Mouse (Mus musculus) heart, embryonic 12.5 days (tissue): ENCODE measurements around the gene Xpnpep2. TPM values are rescaled to one million over a fixed set of nuclear protein-coding genes. Genes with fewer than 3 reads are reported as not detected.
A peak's percentile ranks its signal among the peaks of the same experiment; 100 is the strongest.

ENCODE experiments used
- ATAC-seq: fragments of 200-750 bp; cut with Nextera tagmentation; 2 replicates; pipeline ENCODE4 v1.8.0; 2017; ENCODE audit warnings: moderate TSS enrichment, moderate library complexity; ENCODE audit not compliant: insufficient number of reproducible peaks, low FRiP score
- H3K27ac ChIP-seq: fragments of 300-500 bp; sonication (generic); 2 replicates; pipeline ENCODE4 v1.5.1; 2016; ENCODE audit warnings: mild to moderate bottlenecking, moderate library complexity; ENCODE audit not compliant: poor library complexity, severe bottlenecking
- H3K27me3 ChIP-seq: fragments of 300-500 bp; sonication (generic); replicated peaks from 2 replicates; pipeline ENCODE4 v1.6.1; 2016; ENCODE audit warnings: mild to moderate bottlenecking, moderate library complexity
- H3K36me3 ChIP-seq: fragments of 300-500 bp; sonication (generic); 2 replicates; pipeline ENCODE4 v1.6.1; 2016; ENCODE audit warnings: mild to moderate bottlenecking, moderate library complexity
- H3K4me1 ChIP-seq: fragments of 300-500 bp; sonication (generic); replicated peaks from 2 replicates; pipeline ENCODE4 v1.6.1; 2016; ENCODE audit warnings: mild to moderate bottlenecking
- H3K4me2 ChIP-seq: fragments of 300-500 bp; sonication (generic); 2 replicates; pipeline ENCODE4 v1.6.1; 2016; ENCODE audit warnings: mild to moderate bottlenecking, moderate library complexity
- H3K4me3 ChIP-seq: fragments of 300-500 bp; sonication (generic); 2 replicates; pipeline ENCODE4 v1.5.1; 2016; ENCODE audit warnings: mild to moderate bottlenecking
- H3K9ac ChIP-seq: fragments of 300-500 bp; sonication (generic); 2 replicates; pipeline ENCODE4 v1.6.1; 2016; ENCODE audit warnings: mild to moderate bottlenecking, moderate library complexity
- H3K9me3 ChIP-seq: fragments of 300-500 bp; sonication (generic); replicated peaks from 2 replicates; pipeline ENCODE4 v1.6.1; 2016; ENCODE audit warnings: mild to moderate bottlenecking, moderate library complexity
- WGBS: fragments of 180-500 bp; shearing (Covaris S2); methylation state at CpG from one replicate; pipeline ENCODE4 v1.1.7; 2016; 5-methylcytosine and 5-hydroxymethylcytosine counted together
- polyA plus RNA-seq: library from polyadenylated mRNA; unstranded; fragments of >200 nt; fragmentation: Nextera tagmentation; extraction: Ambion mirVana; gene quantifications from 2 replicates; pipeline ENCODE4 v1.2.1, GENCODE M21; 2016

Gene Xpnpep2
- polyA plus RNA-seq, 1 experiment from 2014 or later, result 0.41 TPM

- 36% methylated on average over 26 of the region's 26 CpGs for WGBS
- peak overlapping the region; percentile 35; the same call in 1 of the 2 replicates for H3K4me3 ChIP-seq
- H3K36me3 ChIP-seq, result no peaks in the 10 kb centered on the region
- H3K27ac ChIP-seq, result no peak overlapping the region
- 0 out of 2 replicates have a peak overlapping the region, but pooled peaks have one; percentile 7 for H3K9ac ChIP-seq
- H3K9me3 ChIP-seq, result no peaks in the 10 kb centered on the region
- 0 out of 2 replicates have a peak, but pooled peaks have one; percentile 29 for ATAC-seq
- peaks cover 7% of the 10 kb centered on the region; the same call in 1 of the 2 replicates for H3K27me3 ChIP-seq
- peak overlapping the region; percentile 59 for H3K4me2 ChIP-seq
- H3K4me1 ChIP-seq, result no peaks in the 10 kb centered on the region
Measured at GRCm38 (mm10) chrX:48143415-48144335, 35.1 kb downstream of the Xpnpep2 start.

DNA sequence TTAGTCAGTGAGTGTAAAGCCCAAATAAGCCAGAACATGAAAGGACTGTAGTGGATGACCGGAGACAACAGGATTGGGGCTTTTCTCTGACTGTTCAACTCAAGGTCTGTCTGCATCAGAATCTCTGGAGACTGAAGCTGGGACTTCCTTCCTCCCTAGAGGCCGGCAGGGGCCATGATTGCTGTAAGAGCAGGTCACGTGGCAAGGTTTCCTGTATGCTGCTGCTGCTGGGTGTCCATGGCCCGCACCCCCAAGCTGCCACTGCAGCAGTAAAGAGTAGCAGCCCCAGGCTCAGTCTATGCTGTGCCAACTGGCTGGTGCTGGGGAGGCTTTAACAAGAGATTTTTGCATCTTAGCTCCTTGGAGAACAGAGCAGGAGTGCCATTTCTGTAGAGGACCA lies 37.7 kb downstream of the Xpnpep2 start, which contains the start of gene Sash3:
Sash3 (plus strand) TSS at position 175 of the 400 bp plus-strand sequence.
- no peak within 1 kb of the TSS for H3K27ac ChIP-seq
- WGBS, result 74% methylated on average over 4 of the region's 4 CpGs
- no peak for ATAC-seq
- no peaks in the 10 kb centered on the region for H3K9me3 ChIP-seq
- H3K27me3 ChIP-seq, result peaks cover 7% of the 10 kb centered on the region; the same call in 1 of the 2 replicates
- H3K9ac ChIP-seq, result no peak within 1 kb of the TSS
- no peak within 1 kb of the TSS for H3K4me2 ChIP-seq
- no peaks in the 10 kb centered on the region for H3K4me1 ChIP-seq
- no peaks in the 10 kb centered on the region for H3K36me3 ChIP-seq
- no peak within 1 kb of the TSS for H3K4me3 ChIP-seq

DNA sequence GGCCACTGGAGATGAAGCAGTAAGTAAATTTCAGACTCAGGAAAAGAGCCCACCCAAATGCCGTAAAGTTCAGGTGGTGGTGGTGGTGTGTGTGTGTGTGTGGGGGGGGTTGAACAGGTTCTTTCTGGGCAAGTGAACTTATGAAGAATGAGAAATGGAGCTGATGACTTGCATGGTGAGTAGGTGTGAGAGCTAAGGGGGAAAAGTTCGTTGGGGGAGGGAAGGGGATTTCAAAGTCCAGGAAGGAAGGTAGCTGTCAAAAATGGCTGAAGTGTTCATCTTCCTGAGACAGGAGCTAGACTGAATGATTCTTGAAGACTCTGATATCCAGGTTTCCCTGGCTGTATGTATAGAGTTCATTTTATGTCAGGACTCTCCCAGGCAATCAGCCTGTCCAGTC lies 38.7 kb downstream of the Xpnpep2 start:
- Histone ChIP-seq H3K36me3 (no peaks in the 10 kb centered on the region), H3K4me1 (0 out of 2 replicates have a peak, but pooled peaks cover 2% of the 10 kb centered on the region), H3K4me3 (no peak overlapping the region), H3K27ac (no peak overlapping the region), H3K9me3 (no peaks in the 10 kb centered on the region), H3K9ac (no peak overlapping the region), H3K4me2 (no peak overlapping the region), H3K27me3 (peaks cover 7% of the 10 kb centered on the region; the same call in 1 of the 2 replicates)
- no peak for ATAC-seq
- 76% methylated on average over 2 of the region's 2 CpGs for WGBS

GRCm38 (mm10) chrX:48147741-48148186 lies 39.2 kb downstream of the Xpnpep2 start:
- Histone ChIP-seq H3K36me3 (no peaks in the 10 kb centered on the region), H3K4me2 (no peak overlapping the region), H3K9me3 (no peaks in the 10 kb centered on the region), H3K4me1 (peaks cover 8% of the 10 kb centered on the region; the same call in 1 of the 2 replicates), H3K4me3 (no peak overlapping the region), H3K27me3 (peaks cover 7% of the 10 kb centered on the region; the same call in 1 of the 2 replicates), H3K27ac (no peak overlapping the region), H3K9ac (no peak overlapping the region)
- WGBS, result 72% methylated on average over 7 of the region's 7 CpGs
- ATAC-seq, result no peak

DNA sequence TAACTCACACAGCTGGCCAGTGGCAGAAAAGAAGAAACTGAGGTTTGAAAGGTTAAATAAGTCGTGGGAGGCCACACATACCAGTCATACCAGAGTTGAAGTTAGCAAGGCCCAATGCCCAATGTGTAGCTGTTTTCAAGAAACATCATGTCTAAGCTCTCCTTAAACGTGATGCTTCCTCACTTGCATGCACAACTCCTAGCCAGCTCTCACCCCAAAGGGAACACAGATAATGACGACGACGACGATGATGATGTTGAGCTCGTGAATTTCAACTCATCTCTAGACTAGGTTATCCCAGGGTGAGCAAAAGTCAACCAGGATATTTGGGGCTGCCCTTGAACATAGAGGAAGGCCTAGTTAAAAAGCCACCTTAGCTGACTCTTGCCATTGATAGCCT lies 43.6 kb downstream of the Xpnpep2 start:
- H3K4me3 ChIP-seq, result no peak overlapping the region
- no peaks in the 10 kb centered on the region for H3K9me3 ChIP-seq
- no peak for ATAC-seq
- no peak overlapping the region for H3K4me2 ChIP-seq
- no peak overlapping the region for H3K9ac ChIP-seq
- H3K27me3 ChIP-seq, result peaks cover 7% of the 10 kb centered on the region; the same call in 1 of the 2 replicates
- 69% methylated on average over 7 of the region's 7 CpGs for WGBS
- H3K36me3 ChIP-seq, result no peaks in the 10 kb centered on the region
- peaks cover 17% of the 10 kb centered on the region; the same call in 1 of the 2 replicates for H3K4me1 ChIP-seq
- H3K27ac ChIP-seq, result no peak overlapping the region

GRCm38 (mm10) chrX:48153414-48153813 lies 44.9 kb downstream of the Xpnpep2 start:
- WGBS, result 64% methylated on average over 2 of the region's 2 CpGs
- H3K9ac ChIP-seq, result no peak overlapping the region
- no peak overlapping the region for H3K4me2 ChIP-seq
- ATAC-seq, result no peak; the same call in 1 of the 2 replicates
- H3K36me3 ChIP-seq, result no peaks in the 10 kb centered on the region
- no peak overlapping the region for H3K27ac ChIP-seq
- no peak overlapping the region for H3K4me3 ChIP-seq
- H3K9me3 ChIP-seq, result no peaks in the 10 kb centered on the region
- peaks cover 17% of the 10 kb centered on the region; the same call in 1 of the 2 replicates for H3K4me1 ChIP-seq
- H3K27me3 ChIP-seq, result peaks cover 3% of the 10 kb centered on the region; the same call in 1 of the 2 replicates

DNA sequence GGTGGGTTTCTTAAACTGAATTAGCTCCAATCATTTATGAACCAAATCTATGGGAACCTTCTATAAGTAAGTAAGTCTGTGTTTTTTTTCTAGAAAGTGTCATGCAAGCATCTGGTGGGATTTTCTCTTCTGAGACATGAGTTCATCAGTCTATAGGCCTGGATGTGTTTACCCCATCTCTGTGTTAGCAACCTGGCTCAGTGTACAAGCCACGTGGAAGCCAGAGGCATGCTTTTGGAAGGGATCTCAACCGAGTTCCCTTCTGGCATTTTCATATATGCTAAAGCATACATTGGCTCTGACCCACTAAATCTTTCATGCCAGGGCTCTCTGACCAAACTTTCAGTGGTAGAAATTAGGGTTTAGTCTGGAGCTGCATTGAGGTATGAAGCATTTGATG lies 45.4 kb downstream of the Xpnpep2 start:
- Histone ChIP-seq H3K9me3 (no peaks in the 10 kb centered on the region), H3K27ac (no peak overlapping the region), H3K27me3 (no peaks in the 10 kb centered on the region; the same call in 1 of the 2 replicates), H3K36me3 (no peaks in the 10 kb centered on the region), H3K9ac (no peak overlapping the region), H3K4me1 (peaks cover 17% of the 10 kb centered on the region; the same call in 1 of the 2 replicates), H3K4me2 (no peak overlapping the region), H3K4me3 (no peak overlapping the region)
- ATAC-seq, result no peak
- WGBS, result 59% methylated on average over 2 of the region's 2 CpGs

- H3K4me2 ChIP-seq, result no peak overlapping the region
- H3K36me3 ChIP-seq, result no peaks in the 10 kb centered on the region
- 80% methylated on average over 6 of the region's 6 CpGs for WGBS
- H3K4me1 ChIP-seq, result peaks cover 17% of the 10 kb centered on the region; the same call in 1 of the 2 replicates
- ATAC-seq, result no peak
- H3K27ac ChIP-seq, result no peak overlapping the region
- no peak overlapping the region for H3K4me3 ChIP-seq
- no peaks in the 10 kb centered on the region for H3K9me3 ChIP-seq
- no peaks in the 10 kb centered on the region; the same call in 1 of the 2 replicates for H3K27me3 ChIP-seq
- no peak overlapping the region for H3K9ac ChIP-seq
Measured at GRCm38 (mm10) chrX:48155489-48155888, 47.0 kb downstream of the Xpnpep2 start.

DNA sequence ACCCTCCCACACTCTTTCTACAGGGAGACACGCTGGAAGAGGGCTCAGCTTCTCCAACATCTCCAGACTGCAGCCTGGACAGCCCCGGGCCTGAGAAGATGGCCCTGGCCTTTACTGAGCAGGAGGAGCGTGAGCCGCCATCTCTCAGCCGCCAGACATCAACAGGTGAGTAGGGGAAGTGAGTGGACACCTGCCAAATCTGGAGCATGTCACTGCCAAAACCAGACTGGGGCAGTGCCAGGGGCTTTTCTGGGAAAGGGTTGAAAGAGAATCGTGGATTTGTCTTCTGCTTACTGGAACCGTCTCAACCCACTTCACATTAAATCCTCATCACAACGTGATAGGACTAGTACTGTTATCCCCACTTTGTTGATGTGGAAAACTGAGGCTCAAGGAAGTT lies 48.9 kb downstream of the Xpnpep2 start:
- Histone ChIP-seq H3K4me2 (no peak overlapping the region), H3K9ac (no peak overlapping the region), H3K4me1 (peaks cover 12% of the 10 kb centered on the region; the same call in 1 of the 2 replicates), H3K36me3 (no peaks in the 10 kb centered on the region), H3K4me3 (no peak overlapping the region), H3K27me3 (no peaks in the 10 kb centered on the region; the same call in 1 of the 2 replicates), H3K9me3 (no peaks in the 10 kb centered on the region), H3K27ac (no peak overlapping the region)
- ATAC-seq, result no peak
- WGBS, result 86% methylated on average over 8 of the region's 8 CpGs

- Histone ChIP-seq H3K9ac (no peak overlapping the region), H3K4me2 (no peak overlapping the region), H3K9me3 (no peaks in the 10 kb centered on the region), H3K4me3 (no peak overlapping the region), H3K27me3 (no peaks in the 10 kb centered on the region; the same call in 1 of the 2 replicates), H3K27ac (no peak overlapping the region), H3K4me1 (0 out of 2 replicates have a peak, but pooled peaks cover 3% of the 10 kb centered on the region), H3K36me3 (no peaks in the 10 kb centered on the region)
- no peak for ATAC-seq
- WGBS, result 77% methylated on average over 11 of the region's 11 CpGs
Measured at GRCm38 (mm10) chrX:48158229-48158919, 49.8 kb downstream of the Xpnpep2 start.
